Mouse (Mus musculus): ENCODE results near the gene Fbxo48.
A peak's percentile ranks its signal among the peaks of the same experiment; 100 is the strongest.

Gene Fbxo48

GRCm38 (mm10) chr11:16969650-16970049 lies 18.5 kb downstream of the Fbxo48 start:
- peak; percentile 79 for DNase-seq (ENCODE audit: extremely low read depth, low read depth)

DNA sequence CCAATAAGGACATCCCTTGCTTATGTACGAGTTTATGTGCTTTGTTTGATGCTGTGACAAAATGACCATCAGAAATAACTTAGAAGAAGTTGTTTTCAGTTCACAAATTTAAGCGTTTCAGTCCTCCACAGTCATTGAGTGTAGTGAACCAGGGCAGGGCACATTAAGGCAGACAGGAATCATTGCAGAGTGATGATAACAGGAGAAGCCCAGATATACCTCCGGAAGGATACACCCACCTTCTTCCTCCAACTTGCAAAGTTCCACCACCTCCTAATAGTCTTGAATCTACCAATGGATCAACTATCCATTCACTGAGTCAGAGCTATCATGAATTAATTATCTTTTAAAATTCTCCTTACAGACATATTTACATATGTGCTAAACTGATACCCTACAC lies 20.9 kb downstream of the Fbxo48 start:
- no peak for DNase-seq (ENCODE audit: extremely low read depth, low read depth)

DNA sequence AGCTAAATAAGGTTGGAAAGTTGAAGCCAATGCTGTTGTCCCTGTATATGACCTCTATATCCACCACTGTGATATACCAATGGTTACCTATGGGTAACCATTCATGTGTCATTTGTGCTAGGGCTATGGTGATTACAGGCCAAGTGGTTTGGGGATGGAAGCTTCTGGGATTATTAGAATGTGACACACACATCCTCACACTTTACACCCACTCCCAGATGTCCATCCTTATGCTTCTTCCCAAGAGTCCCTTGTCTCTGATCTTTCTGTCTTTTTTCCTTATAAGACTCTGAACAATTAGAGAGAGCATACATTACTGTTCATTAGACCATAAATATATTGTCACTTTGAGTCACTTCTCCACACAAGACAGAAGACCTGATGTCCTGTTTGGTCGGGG lies 21.9 kb downstream of the Fbxo48 start:
- DNase-seq (ENCODE audit: extremely low read depth, low read depth) = no peak

DNA sequence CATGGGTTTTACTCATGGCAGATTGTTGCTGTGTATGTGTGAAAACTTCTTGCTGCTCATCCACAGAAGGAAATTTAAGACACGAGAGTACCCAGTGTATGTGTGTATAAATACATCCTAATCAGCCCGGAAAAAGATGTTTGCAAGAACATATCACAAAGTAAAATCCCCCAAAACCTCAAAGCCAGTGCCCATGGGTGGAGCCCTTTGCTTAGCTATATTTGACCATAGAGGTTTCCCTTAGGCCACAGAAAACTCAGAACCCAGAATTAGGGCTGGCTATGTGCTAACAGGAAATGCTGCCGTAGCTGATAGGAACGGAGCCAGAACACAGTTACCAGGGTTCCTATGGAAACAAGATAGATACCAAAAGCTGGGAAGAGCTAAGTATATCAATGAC lies 25.8 kb downstream of the Fbxo48 start:
- DNase-seq (ENCODE audit: extremely low read depth, low read depth) = peak; percentile 98

DNA sequence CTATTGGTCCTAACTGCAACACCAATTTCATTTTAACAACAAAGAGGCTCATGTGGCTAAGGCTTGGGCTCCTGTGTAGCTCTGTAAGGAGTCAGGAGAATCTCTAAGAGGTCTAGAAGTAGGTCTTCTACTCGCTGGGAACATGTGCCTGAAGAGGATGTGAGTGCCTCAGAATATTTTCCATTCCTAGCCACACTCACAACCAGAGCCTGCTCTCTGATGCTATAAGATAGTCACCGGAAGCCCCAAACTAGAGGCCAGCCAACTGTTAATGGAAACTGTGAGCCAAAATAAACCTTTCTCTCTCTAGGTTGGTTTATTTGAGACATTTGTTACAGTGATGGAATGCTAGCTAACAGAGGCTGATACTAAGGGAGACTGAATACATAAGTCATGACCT lies 26.4 kb downstream of the Fbxo48 start:
- DNase-seq (ENCODE audit: extremely low read depth, low read depth) = peak; percentile 75

DNA sequence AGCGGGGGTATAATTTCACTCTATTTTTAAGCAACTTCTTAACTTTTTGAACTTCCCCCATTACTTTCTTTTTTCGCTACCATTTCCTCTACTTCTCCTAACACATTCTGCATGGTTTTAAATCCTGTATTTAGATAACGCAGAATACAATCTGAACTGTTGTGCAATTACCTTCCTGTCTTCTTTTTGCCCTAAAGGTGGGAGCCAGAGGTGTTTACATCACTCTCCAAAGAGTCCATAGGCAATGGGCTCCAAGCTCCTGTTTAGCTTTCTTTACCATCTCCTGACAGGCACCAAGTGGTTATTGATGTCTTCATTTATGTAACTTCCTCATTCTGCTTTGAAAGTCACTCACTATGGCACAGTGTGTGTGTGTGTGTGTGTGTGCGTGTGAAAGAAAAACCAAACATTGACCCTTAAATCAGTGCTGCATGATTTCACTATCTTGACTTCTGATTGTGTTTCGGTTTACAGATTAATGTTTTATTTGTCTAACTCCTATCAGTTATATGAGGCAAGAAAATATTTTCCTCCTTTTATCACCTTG lies 27.1 kb downstream of the Fbxo48 start:
- DNase-seq (ENCODE audit: extremely low read depth, low read depth) = peak; percentile 54

- no peak for DNase-seq (ENCODE audit: extremely low read depth, low read depth)
These were observed 35.5 kb downstream of the Fbxo48 start for GRCm38 (mm10) chr11:16986550-16987187.

GRCm38 (mm10) chr11:16987745-16988328 lies 36.7 kb downstream of the Fbxo48 start:
- no peak for DNase-seq (ENCODE audit: extremely low read depth, low read depth)

- DNase-seq (ENCODE audit: extremely low read depth, low read depth) = no peak
These were observed 38.7 kb downstream of the Fbxo48 start for GRCm38 (mm10) chr11:16989885-16990284.

GRCm38 (mm10) chr11:16992880-16993279 lies 41.7 kb downstream of the Fbxo48 start:
- no peak for DNase-seq (ENCODE audit: extremely low read depth, low read depth)

DNA sequence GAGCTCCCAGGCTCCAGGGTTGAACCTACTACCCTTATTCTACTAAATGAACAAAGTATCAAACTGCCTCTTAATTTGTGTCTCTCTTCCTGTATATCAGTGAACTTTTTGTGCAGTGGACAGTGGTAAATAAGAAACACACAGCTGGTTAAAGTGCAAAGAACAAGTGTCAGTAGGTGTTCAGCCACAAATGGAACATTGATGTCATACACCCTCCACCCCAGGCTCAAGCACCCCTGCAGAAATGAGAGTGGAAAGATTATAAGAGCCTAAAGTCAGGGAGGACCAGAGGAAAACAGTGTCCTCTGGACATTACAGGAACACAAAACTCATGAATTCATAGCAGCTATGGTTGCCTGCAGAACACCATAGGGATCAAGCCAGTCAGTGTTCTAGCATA lies 45.6 kb downstream of the Fbxo48 start:
- DNase-seq (ENCODE audit: extremely low read depth, low read depth) = no peak

DNA sequence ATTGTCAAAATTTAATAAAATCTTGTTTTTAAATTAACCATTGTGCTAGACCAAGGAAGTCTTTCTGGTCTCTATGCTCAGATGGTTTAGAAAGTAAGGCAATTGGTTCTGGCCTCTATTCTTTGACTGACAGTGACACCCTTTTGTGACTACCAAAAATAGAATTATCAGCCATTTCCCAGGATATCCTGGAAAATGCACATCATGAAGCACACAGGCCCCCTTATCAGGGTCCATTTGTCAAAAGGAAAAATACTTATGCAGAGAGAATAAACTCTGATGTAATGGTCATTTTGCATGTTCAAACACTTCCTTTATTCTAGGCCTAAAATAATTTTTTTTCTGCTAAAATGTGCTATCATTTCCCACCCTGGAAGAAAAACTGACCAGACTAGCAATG lies 46.3 kb downstream of the Fbxo48 start:
- DNase-seq (ENCODE audit: extremely low read depth, low read depth) = no peak

GRCm38 (mm10) chr11:16999387-16999786 lies 48.2 kb downstream of the Fbxo48 start:
- DNase-seq (ENCODE audit: extremely low read depth, low read depth) = no peak

DNA sequence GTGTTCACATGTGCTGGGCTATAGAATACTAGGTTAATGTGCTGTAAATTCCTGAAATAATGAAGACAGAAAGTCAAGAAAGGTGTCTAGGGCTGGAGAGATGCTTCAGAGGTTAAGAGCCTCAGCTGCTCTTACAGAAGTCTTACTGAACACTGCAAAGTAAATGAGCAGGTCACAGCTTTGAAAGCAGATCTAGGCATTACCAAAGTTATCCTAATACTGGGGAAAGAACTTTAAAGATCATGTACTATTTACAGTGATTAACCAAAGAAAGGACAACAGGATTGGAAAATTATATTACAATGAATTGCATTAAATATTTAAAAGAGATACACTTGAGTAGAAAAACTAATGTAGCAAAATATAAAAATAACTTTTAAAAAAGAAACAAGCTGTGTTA lies 48.8 kb downstream of the Fbxo48 start:
- DNase-seq (ENCODE audit: extremely low read depth, low read depth) = no peak

DNA sequence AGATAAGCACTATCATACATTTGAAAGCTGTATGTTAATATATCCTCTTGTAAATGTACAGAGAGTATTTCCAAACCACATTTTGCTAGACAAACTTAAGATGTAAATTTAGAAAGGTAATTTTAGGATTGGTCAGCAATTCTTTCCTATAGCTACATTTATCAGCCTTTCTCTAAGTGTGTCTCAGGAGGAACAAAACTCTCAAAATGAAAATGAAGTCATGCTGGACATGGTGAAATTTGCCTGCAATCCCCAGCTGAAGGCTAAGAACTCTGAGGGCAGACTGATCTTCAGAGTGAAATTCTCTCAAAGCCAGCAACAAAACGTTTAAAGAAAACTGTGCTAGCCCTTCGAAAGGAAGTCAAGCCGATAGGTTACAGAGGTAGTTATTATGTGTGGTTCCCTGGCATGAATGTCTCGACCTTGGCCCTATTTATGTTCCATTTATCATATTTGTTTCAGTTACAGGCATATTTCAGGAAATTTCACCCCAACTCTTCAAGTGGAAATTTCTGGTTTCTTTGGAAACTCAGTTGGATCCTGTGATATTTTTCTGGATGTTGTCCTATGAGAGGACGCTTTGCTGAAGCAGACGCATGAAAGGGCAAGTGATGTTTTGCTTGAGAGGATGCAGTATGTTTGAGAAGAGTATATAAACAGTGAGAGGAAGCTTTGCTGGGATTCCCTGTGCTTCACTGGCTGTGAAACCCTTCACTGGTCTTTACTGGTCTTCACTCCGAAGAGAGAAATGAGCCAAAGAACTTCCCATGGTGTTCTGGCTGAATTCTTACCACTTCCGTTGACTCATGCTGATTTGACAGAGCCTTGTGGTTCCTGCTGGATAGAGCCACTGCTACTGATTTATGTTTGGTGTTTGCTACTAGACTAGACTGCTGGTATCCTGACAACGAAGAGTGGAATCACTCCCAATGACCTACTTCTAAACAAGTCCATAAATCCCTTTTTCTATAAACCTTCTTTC lies 49.5 kb downstream of the Fbxo48 start:
- DNase-seq (ENCODE audit: extremely low read depth, low read depth) = no peak

DNA sequence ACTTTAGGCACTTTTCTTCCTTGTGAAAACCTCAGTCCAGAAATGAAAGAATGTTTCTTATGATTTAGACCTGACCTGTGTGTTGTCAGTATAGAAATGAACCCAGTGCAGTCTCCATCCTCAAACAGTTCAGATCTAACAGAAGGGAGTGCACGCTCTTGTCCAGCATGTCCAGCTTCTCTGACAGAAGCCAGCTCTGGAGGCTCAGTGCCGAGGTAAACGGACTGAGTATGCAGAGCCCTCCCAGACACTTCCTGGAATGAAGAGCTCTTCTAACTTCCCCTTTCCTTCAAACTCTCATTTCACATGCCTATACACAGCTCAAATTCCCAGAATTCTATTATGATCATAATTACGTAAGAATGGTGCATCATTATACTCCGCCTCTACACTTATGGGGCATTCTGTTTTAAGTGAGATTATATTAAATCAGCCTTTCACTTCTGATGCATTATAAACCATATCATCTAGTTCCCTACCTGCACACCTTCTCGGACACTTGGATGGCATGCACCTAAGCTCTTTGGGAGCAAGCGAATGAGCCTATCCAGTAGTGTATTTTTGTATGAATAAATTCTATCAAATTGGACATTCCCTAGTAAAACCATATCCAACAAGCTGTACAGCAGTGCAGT lies 51.7 kb downstream of the Fbxo48 start:
- DNase-seq (ENCODE audit: extremely low read depth, low read depth) = peak; percentile 83

GRCm38 (mm10) chr11:17003757-17004156 lies 52.6 kb downstream of the Fbxo48 start:
- DNase-seq (ENCODE audit: extremely low read depth, low read depth) = no peak

All from MEL-GATA-1-ER (cell line).